Mouse (Mus musculus) G1E (cell line): ENCODE measurements around the gene Atp6v1g1.

Experiments
- CTCF ChIP-seq: IDR thresholded peaks from 2 replicates; pipeline ENCODE4 v1.5.1; 2012; ENCODE audit warnings: low read depth, low read length, inconsistent platforms, mixed read lengths
- GATA1 ChIP-seq: IDR thresholded peaks from 2 replicates; pipeline ENCODE4 v1.6.1; 2012; ENCODE audit warnings: borderline replicate concordance, low read length, inconsistent platforms, mixed read lengths
- GATA2 ChIP-seq: IDR thresholded peaks from 2 replicates; pipeline ENCODE4 v1.6.1; 2012; ENCODE audit warnings: low read depth, low read length, inconsistent platforms, borderline replicate concordance
- POLR2AphosphoS5 ChIP-seq: IDR thresholded peaks from 2 replicates; pipeline ENCODE4 v1.6.1; 2012; ENCODE audit warnings: low read depth, low read length, inconsistent platforms; ENCODE audit not compliant: insufficient replicate concordance
- TAL1 ChIP-seq: conservative IDR thresholded peaks from 2 replicates; pipeline ENCODE4 v1.6.1; 2012; ENCODE audit warnings: low read depth, low read length, inconsistent platforms, mixed read lengths

- no peak for TF ChIP-seq GATA1
- TF ChIP-seq CTCF: no peak
- no peak for TF ChIP-seq GATA2
- no peak for TF ChIP-seq POLR2AphosphoS5
- no peak for TF ChIP-seq TAL1
Measured at GRCm38 (mm10) chr4:63512921-63513320, 31.7 kb upstream of the Atp6v1g1 start.
